Mouse (Mus musculus) heart, embryonic 13.5 days (tissue): ENCODE measurements around the gene Epas1. TPM values are rescaled to one million over a fixed set of nuclear protein-coding genes. Genes with fewer than 3 reads are reported as not detected.

Source experiments
- ATAC-seq: fragments of 200-750 bp; cut with Nextera tagmentation; 2 replicates; pipeline ENCODE4 v1.8.0; 2017; ENCODE audit warnings: moderate TSS enrichment; ENCODE audit not compliant: insufficient number of reproducible peaks, low FRiP score, low TSS enrichment; ENCODE audit errors: extremely low read depth
- H3K27ac ChIP-seq: fragments of 300-500 bp; sonication (generic); replicated peaks from 2 replicates; pipeline ENCODE4 v1.5.1; 2015; ENCODE audit warnings: moderate library complexity, mild to moderate bottlenecking, inconsistent platforms
- H3K27me3 ChIP-seq: fragments of 300-500 bp; sonication (generic); replicated peaks from 2 replicates; pipeline ENCODE4 v1.6.1; 2015; ENCODE audit warnings: mild to moderate bottlenecking, inconsistent platforms
- H3K36me3 ChIP-seq: fragments of 300-500 bp; sonication (generic); 2 replicates; pipeline ENCODE4 v1.6.1; 2015; ENCODE audit warnings: mild to moderate bottlenecking, inconsistent platforms
- H3K4me1 ChIP-seq: fragments of 300-500 bp; sonication (generic); 2 replicates; pipeline ENCODE4 v1.6.1; 2015; ENCODE audit warnings: inconsistent platforms
- H3K4me2 ChIP-seq: fragments of 300-500 bp; sonication (generic); 2 replicates; pipeline ENCODE4 v1.6.1; 2015; ENCODE audit warnings: inconsistent platforms, mild to moderate bottlenecking, moderate library complexity
- H3K4me3 ChIP-seq: fragments of 300-500 bp; sonication (generic); 2 replicates; pipeline ENCODE4 v1.5.1; 2015; ENCODE audit warnings: moderate library complexity, mild to moderate bottlenecking, inconsistent platforms
- H3K9ac ChIP-seq: fragments of 300-500 bp; sonication (generic); 2 replicates; pipeline ENCODE4 v1.6.1; 2015; ENCODE audit warnings: inconsistent platforms, mild to moderate bottlenecking, moderate library complexity
- H3K9me3 ChIP-seq: fragments of 300-500 bp; sonication (generic); 2 replicates; pipeline ENCODE4 v1.6.1; 2016; ENCODE audit warnings: inconsistent platforms
- WGBS: fragments of 180-500 bp; shearing (Covaris S2); methylation state at CpG from one replicate; pipeline ENCODE4 v1.1.7; 2015; ENCODE audit warnings: mixed read lengths; 5-methylcytosine and 5-hydroxymethylcytosine counted together
- polyA plus RNA-seq: library from polyadenylated mRNA; unstranded; fragments of >200 nt; fragmentation: Nextera tagmentation; extraction: Ambion mirVana; gene quantifications from 2 replicates; pipeline ENCODE4 v1.2.1, GENCODE M21; 2015

The Epas1 gene
- polyA plus RNA-seq, 1 experiment from 2014 or later: 5.6 TPM

GRCm38 (mm10) chr17:86830893-86831292, 77.4 kb downstream of the Epas1 start:
- no peaks in the 10 kb centered on the region for H3K9me3 ChIP-seq
- H3K4me1 ChIP-seq: no peaks in the 10 kb centered on the region
- 81% methylated on average over 12 of the region's 12 CpGs for WGBS
- ATAC-seq: no peak
- H3K4me2 ChIP-seq: no peak overlapping the region
- H3K4me3 ChIP-seq: no peak overlapping the region
- H3K27ac ChIP-seq: no peak overlapping the region
- peaks cover 6% of the 10 kb centered on the region; the same call in 1 of the 2 replicates for H3K27me3 ChIP-seq
- H3K36me3 ChIP-seq: peaks cover 34% of the 10 kb centered on the region
- H3K9ac ChIP-seq: no peak overlapping the region

- H3K4me2 ChIP-seq: no peak overlapping the region
- H3K27ac ChIP-seq: no peak overlapping the region
- no peaks in the 10 kb centered on the region for H3K4me1 ChIP-seq
- peaks cover 6% of the 10 kb centered on the region; the same call in 1 of the 2 replicates for H3K27me3 ChIP-seq
- WGBS: 68% methylated on average over 19 of the region's 19 CpGs
- no peaks in the 10 kb centered on the region for H3K9me3 ChIP-seq
- H3K9ac ChIP-seq: no peak overlapping the region
- no peak overlapping the region for H3K4me3 ChIP-seq
- peaks cover 22% of the 10 kb centered on the region for H3K36me3 ChIP-seq
- ATAC-seq: no peak
Observed at GRCm38 (mm10) chr17:86832562-86833327, 79.2 kb downstream of the Epas1 start.

- WGBS: 87% methylated on average over 10 of the region's 10 CpGs
- Histone ChIP-seq H3K27ac (no peak overlapping the region), H3K27me3 (0 out of 2 replicates have a peak, but pooled peaks cover 6% of the 10 kb centered on the region), H3K4me1 (no peaks in the 10 kb centered on the region), H3K4me2 (no peak overlapping the region), H3K36me3 (peaks cover 14% of the 10 kb centered on the region), H3K9me3 (no peaks in the 10 kb centered on the region), H3K4me3 (no peak overlapping the region), H3K9ac (no peak overlapping the region)
- ATAC-seq: no peak
Observed at GRCm38 (mm10) chr17:86833945-86834344, 80.4 kb downstream of the Epas1 start.

- Histone ChIP-seq H3K27ac (no peak overlapping the region), H3K9me3 (no peaks in the 10 kb centered on the region), H3K4me2 (no peak overlapping the region), H3K36me3 (no peaks in the 10 kb centered on the region), H3K4me1 (no peaks in the 10 kb centered on the region), H3K27me3 (no peaks in the 10 kb centered on the region), H3K4me3 (no peak overlapping the region), H3K9ac (no peak overlapping the region)
- 79% methylated on average over 5 of the region's 5 CpGs for WGBS
- no peak for ATAC-seq
Observed at GRCm38 (mm10) chr17:86839308-86839707, 85.8 kb downstream of the Epas1 start.

- Histone ChIP-seq H3K27me3 (0 out of 2 replicates have a peak, but pooled peaks cover 5% of the 10 kb centered on the region), H3K4me1 (no peaks in the 10 kb centered on the region), H3K4me2 (no peak overlapping the region), H3K36me3 (no peaks in the 10 kb centered on the region), H3K4me3 (no peak overlapping the region), H3K9ac (no peak overlapping the region), H3K27ac (no peak overlapping the region), H3K9me3 (0 out of 2 replicates have a peak, but pooled peaks cover 4% of the 10 kb centered on the region)
- no peak for ATAC-seq
- 61% methylated on average over 9 of the region's 9 CpGs for WGBS
Observed at GRCm38 (mm10) chr17:86850700-86851337, 97.3 kb downstream of the Epas1 start.

GRCm38 (mm10) chr17:86851782-86852181, 98.3 kb downstream of the Epas1 start:
- Histone ChIP-seq H3K4me3 (no peak overlapping the region), H3K36me3 (no peaks in the 10 kb centered on the region), H3K27ac (no peak overlapping the region), H3K4me1 (no peaks in the 10 kb centered on the region), H3K4me2 (no peak overlapping the region), H3K9me3 (0 out of 2 replicates have a peak, but pooled peaks cover 4% of the 10 kb centered on the region), H3K27me3 (0 out of 2 replicates have a peak, but pooled peaks cover 5% of the 10 kb centered on the region), H3K9ac (no peak overlapping the region)
- 78% methylated on average over 2 of the region's 2 CpGs for WGBS
- no peak for ATAC-seq

GRCm38 (mm10) chr17:86852591-86853031, 99.1 kb downstream of the Epas1 start:
- H3K27ac ChIP-seq: no peak overlapping the region
- H3K4me1 ChIP-seq: no peaks in the 10 kb centered on the region
- H3K9me3 ChIP-seq: no peaks in the 10 kb centered on the region
- no peaks in the 10 kb centered on the region for H3K36me3 ChIP-seq
- H3K4me3 ChIP-seq: no peak overlapping the region
- 54% methylated on average over 13 of the region's 13 CpGs for WGBS
- H3K27me3 ChIP-seq: 0 out of 2 replicates have a peak, but pooled peaks cover 5% of the 10 kb centered on the region
- no peak overlapping the region for H3K9ac ChIP-seq
- H3K4me2 ChIP-seq: no peak overlapping the region
- ATAC-seq: no peak

- 84% methylated on average over 8 of the region's 8 CpGs for WGBS
- no peak overlapping the region for H3K4me2 ChIP-seq
- H3K36me3 ChIP-seq: no peaks in the 10 kb centered on the region
- no peak overlapping the region for H3K9ac ChIP-seq
- ATAC-seq: no peak
- H3K4me3 ChIP-seq: no peak overlapping the region
- no peak overlapping the region for H3K27ac ChIP-seq
- H3K9me3 ChIP-seq: no peaks in the 10 kb centered on the region
- H3K4me1 ChIP-seq: no peaks in the 10 kb centered on the region
- H3K27me3 ChIP-seq: no peaks in the 10 kb centered on the region
Observed at GRCm38 (mm10) chr17:86870586-86870985, 117.1 kb downstream of the Epas1 start.

GRCm38 (mm10) chr17:86872643-86873042, 119.1 kb downstream of the Epas1 start:
- no peak overlapping the region for H3K4me3 ChIP-seq
- no peak overlapping the region for H3K27ac ChIP-seq
- no peak overlapping the region for H3K4me2 ChIP-seq
- no peaks in the 10 kb centered on the region for H3K9me3 ChIP-seq
- no peaks in the 10 kb centered on the region for H3K36me3 ChIP-seq
- H3K4me1 ChIP-seq: peaks cover 5% of the 10 kb centered on the region; the same call in 1 of the 2 replicates
- ATAC-seq: no peak
- H3K27me3 ChIP-seq: no peaks in the 10 kb centered on the region
- no peak overlapping the region for H3K9ac ChIP-seq
- 52% methylated on average over 6 of the region's 6 CpGs for WGBS

- Histone ChIP-seq H3K4me1 (peaks cover 6% of the 10 kb centered on the region; the same call in 1 of the 2 replicates), H3K36me3 (no peaks in the 10 kb centered on the region), H3K4me3 (no peak overlapping the region), H3K27me3 (no peaks in the 10 kb centered on the region), H3K9ac (no peak overlapping the region), H3K9me3 (no peaks in the 10 kb centered on the region), H3K27ac (no peak overlapping the region), H3K4me2 (no peak overlapping the region)
- WGBS: 75% methylated on average over 9 of the region's 9 CpGs
- no peak for ATAC-seq
Observed at GRCm38 (mm10) chr17:86876940-86877339, 123.4 kb downstream of the Epas1 start.

- no peak overlapping the region for H3K4me3 ChIP-seq
- peaks cover 6% of the 10 kb centered on the region; the same call in 1 of the 2 replicates for H3K4me1 ChIP-seq
- no peaks in the 10 kb centered on the region for H3K27me3 ChIP-seq
- H3K9me3 ChIP-seq: no peaks in the 10 kb centered on the region
- 55% methylated on average over 2 of the region's 2 CpGs for WGBS
- ATAC-seq: no peak
- H3K36me3 ChIP-seq: no peaks in the 10 kb centered on the region
- H3K9ac ChIP-seq: no peak overlapping the region
- no peak overlapping the region for H3K27ac ChIP-seq
- H3K4me2 ChIP-seq: no peak overlapping the region
Observed at GRCm38 (mm10) chr17:86877747-86878146, 124.2 kb downstream of the Epas1 start.
